Mouse (Mus musculus) thymus, postnatal 14 days (tissue): ENCODE results near the gene Rab15.
"Not testable (repeated sequence)": the region's sequence is repeated elsewhere in the genome, so short reads cannot be mapped to it uniquely, and the experiment has no call there.

Source experiments
- DNase-seq: peaks from one replicate; pipeline ENCODE4 v3.0.0; 2021

The Rab15 gene

GRCm38 (mm10) chr12:76822651-76823041 lies at the start of gene Rab15:
Gene Rab15 (minus strand): TSS chr12:76822908.
- no peak for DNase-seq

GRCm38 (mm10) chr12:76869561-76869960 lies 46.9 kb upstream of the Rab15 start:
- no peak for DNase-seq

GRCm38 (mm10) chr12:76868463-76869198 lies 45.9 kb upstream of the Rab15 start:
- no peak for DNase-seq

- DNase-seq: peak; percentile 25
Observed at GRCm38 (mm10) chr12:76867586-76868280, 45.0 kb upstream of the Rab15 start.

GRCm38 (mm10) chr12:76865266-76865665 lies 42.6 kb upstream of the Rab15 start:
- no peak for DNase-seq

- no peak for DNase-seq
Observed at GRCm38 (mm10) chr12:76863651-76864050, 40.9 kb upstream of the Rab15 start.

- DNase-seq: not testable (repeated sequence)
Observed at GRCm38 (mm10) chr12:76858788-76859187, 36.1 kb upstream of the Rab15 start.

GRCm38 (mm10) chr12:76857087-76857486 lies 34.4 kb upstream of the Rab15 start:
- no peak for DNase-seq

- peak; percentile 36 for DNase-seq
Observed at GRCm38 (mm10) chr12:76853378-76854142, 30.9 kb upstream of the Rab15 start.

GRCm38 (mm10) chr12:76852419-76852818 lies 29.7 kb upstream of the Rab15 start:
- DNase-seq: no peak

GRCm38 (mm10) chr12:76844346-76845061 lies 21.8 kb upstream of the Rab15 start:
- no peak for DNase-seq

- no peak for DNase-seq
Observed at GRCm38 (mm10) chr12:76840081-76840480, 17.4 kb upstream of the Rab15 start.

- DNase-seq: no peak
Observed at GRCm38 (mm10) chr12:76839298-76839697, 16.6 kb upstream of the Rab15 start.

GRCm38 (mm10) chr12:76837844-76838650 lies 15.3 kb upstream of the Rab15 start:
- DNase-seq: no peak

- peak; percentile 99 for DNase-seq
Observed at GRCm38 (mm10) chr12:76837101-76837843, 14.6 kb upstream of the Rab15 start.

- peak; percentile 41 for DNase-seq
Observed at GRCm38 (mm10) chr12:76832704-76833103, 10.0 kb upstream of the Rab15 start.

GRCm38 (mm10) chr12:76825283-76825682 lies 2.6 kb upstream of the Rab15 start:
- DNase-seq: no peak

GRCm38 (mm10) chr12:76822002-76822650 lies 582 bp downstream of the Rab15 start:
- DNase-seq: peak; percentile 37

GRCm38 (mm10) chr12:76820615-76821014 lies 2.1 kb downstream of the Rab15 start:
- no peak for DNase-seq

GRCm38 (mm10) chr12:76819816-76820215 lies 2.9 kb downstream of the Rab15 start:
- no peak for DNase-seq

GRCm38 (mm10) chr12:76818908-76819307 lies 3.8 kb downstream of the Rab15 start:
- no peak for DNase-seq
